Mouse (Mus musculus) CD4-positive, CD25-positive, alpha-beta regulatory T cell, adult 4 months (primary cell): ENCODE results near the gene Bhlhb9. TPM values are rescaled to one million over a fixed set of nuclear protein-coding genes. Genes with fewer than 3 reads are reported as not detected.
"Not testable (repeated sequence)": the region's sequence is repeated elsewhere in the genome, so short reads cannot be mapped to it uniquely, and the experiment has no call there.

Experiments
- ATAC-seq: one replicate; pipeline ENCODE4 v1.8.0; 2017
- polyA plus RNA-seq, 2 experiments: library from polyadenylated mRNA; unstranded; fragments of 100-300 nt; shearing (Covaris generic); gene quantifications; one replicate each; pipeline ENCODE4 v1.2.1; 2017

Bhlhb9 gene
- 10 to 100 TPM; 11.4 to 14.2 TPM for polyA plus RNA-seq

GRCm38 (mm10) chrX:135797212-135797644 is at the start of gene Bhlhb9:
Gene Bhlhb9, plus strand, starts transcription at chrX:135797594.
- peak; percentile 87 for ATAC-seq

GRCm38 (mm10) chrX:135752832-135753231 is 44.6 kb upstream of the Bhlhb9 start:
- ATAC-seq: peak; percentile 87

- ATAC-seq: peak; percentile 58
Measured at GRCm38 (mm10) chrX:135761707-135762106, 35.7 kb upstream of the Bhlhb9 start.

GRCm38 (mm10) chrX:135768043-135768548 is 29.3 kb upstream of the Bhlhb9 start:
- ATAC-seq: no peak

- ATAC-seq: no peak
Measured at GRCm38 (mm10) chrX:135768565-135768964, 28.8 kb upstream of the Bhlhb9 start.

- ATAC-seq: no peak
Measured at GRCm38 (mm10) chrX:135791536-135791935, 5.9 kb upstream of the Bhlhb9 start.

- ATAC-seq: no peak
Measured at GRCm38 (mm10) chrX:135792326-135792725, 5.1 kb upstream of the Bhlhb9 start.

- peak; percentile 68 for ATAC-seq
Measured at GRCm38 (mm10) chrX:135795591-135796304, 1.6 kb upstream of the Bhlhb9 start.

- ATAC-seq: peak; percentile 45
Measured at GRCm38 (mm10) chrX:135796305-135797211, 836 bp upstream of the Bhlhb9 start.

GRCm38 (mm10) chrX:135804149-135804548 is 6.8 kb downstream of the Bhlhb9 start:
- ATAC-seq: no peak

- ATAC-seq: peak; percentile 80
Measured at GRCm38 (mm10) chrX:135805780-135806179, 8.4 kb downstream of the Bhlhb9 start.

GRCm38 (mm10) chrX:135835896-135836295 is 38.5 kb downstream of the Bhlhb9 start:
- ATAC-seq: not testable (repeated sequence)

- ATAC-seq: no peak
Measured at GRCm38 (mm10) chrX:135837896-135838295, 40.5 kb downstream of the Bhlhb9 start.

- ATAC-seq: peak; percentile 70
Measured at GRCm38 (mm10) chrX:135838521-135839360, 41.3 kb downstream of the Bhlhb9 start, which contains the start of gene Gprasp2. Gene Gprasp2, plus strand, starts transcription at chrX:135839034.

- ATAC-seq: peak; percentile 83
Measured at GRCm38 (mm10) chrX:135839397-135840391, 42.3 kb downstream of the Bhlhb9 start.

- not testable (repeated sequence) for ATAC-seq
Measured at GRCm38 (mm10) chrX:135866806-135867205, 69.4 kb downstream of the Bhlhb9 start.

- no peak for ATAC-seq
Measured at GRCm38 (mm10) chrX:135876679-135877078, 79.3 kb downstream of the Bhlhb9 start.

GRCm38 (mm10) chrX:135879626-135880025 is 82.2 kb downstream of the Bhlhb9 start:
- no peak for ATAC-seq

- peak; percentile 95 for ATAC-seq
Measured at GRCm38 (mm10) chrX:135885411-135886233, 88.2 kb downstream of the Bhlhb9 start.

- peak; percentile 53 for ATAC-seq
Measured at GRCm38 (mm10) chrX:135886234-135886585, 88.8 kb downstream of the Bhlhb9 start.
